Mouse (Mus musculus): ENCODE results near the gene Ube2t. TPM values are rescaled to one million over a fixed set of nuclear protein-coding genes. Genes with fewer than 3 reads are reported as not detected.

Gene Ube2t
- total RNA-seq, 2 experiments from 2014 or later: 5.8 to 11.5 TPM

GRCm38 (mm10) chr1:134992046-134992645, 29.8 kb downstream of the Ube2t start:
- intact Hi-C loops (cut with DNase I; ENCODE audit: low total_unique reads): no loop called here
- DNase-seq: no peak

GRCm38 (mm10) chr1:134994739-134995138, 32.4 kb downstream of the Ube2t start:
- intact Hi-C loops (cut with DNase I; ENCODE audit: low total_unique reads): no loop called here
- no peak for DNase-seq

GRCm38 (mm10) chr1:134995437-134995836, 33.1 kb downstream of the Ube2t start:
- DNase-seq: no peak
- intact Hi-C loops (cut with DNase I; ENCODE audit: low total_unique reads): no loop called here

GRCm38 (mm10) chr1:134995954-134996353, 33.6 kb downstream of the Ube2t start:
- DNase-seq: peak; percentile 26
- intact Hi-C loops (cut with DNase I; ENCODE audit: low total_unique reads): no loop called here

- no peak for DNase-seq
- intact Hi-C loops (cut with DNase I; ENCODE audit: low total_unique reads): no loop called here
Measured at GRCm38 (mm10) chr1:134996471-134996870, 34.1 kb downstream of the Ube2t start.

- intact Hi-C loops (cut with DNase I; ENCODE audit: low total_unique reads): no loop called here
- no peak for DNase-seq
Measured at GRCm38 (mm10) chr1:134997568-134997967, 35.2 kb downstream of the Ube2t start.

- intact Hi-C loops (cut with DNase I; ENCODE audit: low total_unique reads): no loop called here
- DNase-seq: no peak
Measured at GRCm38 (mm10) chr1:134998231-134998630, 35.9 kb downstream of the Ube2t start.

- intact Hi-C loops (cut with DNase I; ENCODE audit: low total_unique reads): loop anchor here (5.0 kb wide), 1 partner anchor 92 kb away; no protein-coding TSS in a partner anchor
Measured at GRCm38 (mm10) chr1:135000527-135000926, 38.2 kb downstream of the Ube2t start.

GRCm38 (mm10) chr1:135003346-135003745, 41.0 kb downstream of the Ube2t start:
- intact Hi-C loops (cut with DNase I; ENCODE audit: low total_unique reads): loop anchor here (5.0 kb wide), 1 partner anchor 89 kb away; no protein-coding TSS in a partner anchor

More at GRCm38 (mm10) chr1:135000527-135000926, 38.2 kb downstream of the Ube2t start:
- DNase-seq: no peak

GRCm38 (mm10) chr1:135005696-135006095, 43.3 kb downstream of the Ube2t start:
- DNase-seq: no peak
- intact Hi-C loops (cut with DNase I; ENCODE audit: low total_unique reads): no loop called here

More at GRCm38 (mm10) chr1:135003346-135003745, 41.0 kb downstream of the Ube2t start:
- DNase-seq: no peak

- intact Hi-C loops (cut with DNase I; ENCODE audit: low total_unique reads): no loop called here
- no peak for DNase-seq
Measured at GRCm38 (mm10) chr1:135009833-135010232, 47.5 kb downstream of the Ube2t start.

GRCm38 (mm10) chr1:135011912-135012311, 49.5 kb downstream of the Ube2t start:
- intact Hi-C loops (cut with DNase I; ENCODE audit: low total_unique reads): no loop called here

GRCm38 (mm10) chr1:135012472-135012871, 50.1 kb downstream of the Ube2t start:
- intact Hi-C loops (cut with DNase I; ENCODE audit: low total_unique reads): no loop called here
- DNase-seq: no peak

More at GRCm38 (mm10) chr1:135011912-135012311, 49.5 kb downstream of the Ube2t start:
- DNase-seq: no peak

- DNase-seq: no peak
- intact Hi-C loops (cut with DNase I; ENCODE audit: low total_unique reads): no loop called here
Measured at GRCm38 (mm10) chr1:135014921-135015445, 52.6 kb downstream of the Ube2t start.

- no peak for DNase-seq
- intact Hi-C loops (cut with DNase I; ENCODE audit: low total_unique reads): no loop called here
Measured at GRCm38 (mm10) chr1:135016907-135017655, 54.7 kb downstream of the Ube2t start.

- peak; percentile 22 for DNase-seq
- intact Hi-C loops (cut with DNase I; ENCODE audit: low total_unique reads): no loop called here
Measured at GRCm38 (mm10) chr1:135017656-135018015, 55.3 kb downstream of the Ube2t start.

GRCm38 (mm10) chr1:135019087-135019774, 56.9 kb downstream of the Ube2t start:
- no peak for DNase-seq

GRCm38 (mm10) chr1:135019775-135020167, 57.4 kb downstream of the Ube2t start:
- no peak for DNase-seq
- intact Hi-C loops (cut with DNase I; ENCODE audit: low total_unique reads): no loop called here

More at GRCm38 (mm10) chr1:135019087-135019774, 56.9 kb downstream of the Ube2t start:
- intact Hi-C loops (cut with DNase I; ENCODE audit: low total_unique reads): no loop called here

GRCm38 (mm10) chr1:135020281-135020940, 58.0 kb downstream of the Ube2t start:
- intact Hi-C loops (cut with DNase I; ENCODE audit: low total_unique reads): no loop called here
- no peak for DNase-seq

GRCm38 (mm10) chr1:135020970-135021369, 58.6 kb downstream of the Ube2t start:
- peak; percentile 21 for DNase-seq
- intact Hi-C loops (cut with DNase I; ENCODE audit: low total_unique reads): no loop called here
